Mouse (Mus musculus): ENCODE data around the gene Ctrb1. TPM values are rescaled to one million over a fixed set of nuclear protein-coding genes. Genes with fewer than 3 reads are reported as not detected.

The Ctrb1 gene
- total RNA-seq, 2 experiments from 2014 or later, result not detected

Small RNA genes within 50 kb of the gene (microRNA-seq; reads per million reads assigned to microRNA genes)
- gene Mir7076, result 0 reads per million in 2 experiments

Other genes starting within 250 kb of the Ctrb1 start
- gene Wdr59, start 168.9 kb downstream of the Ctrb1 start, total RNA-seq (2021), result 10 to 100 TPM; 26.6 to 28.3 TPM
- gene Znrf1, start 154.9 kb downstream of the Ctrb1 start, total RNA-seq (2021), result 100 to 1,000 TPM; 116 to 123 TPM
- 1 to 10 TPM; 4.6 to 6.2 TPM for gene Ldhd, start 60.6 kb downstream of the Ctrb1 start, total RNA-seq (2021)
- gene Zfp1, start 47.6 kb downstream of the Ctrb1 start, total RNA-seq (2021), result 10 to 100 TPM; 21.2 to 22.7 TPM
- 10 to 100 TPM; 66.5 to 73.8 TPM for gene Bcar1, start 52.8 kb upstream of the Ctrb1 start, total RNA-seq (2021)
- 10 to 100 TPM; 76.0 to 81.3 TPM for gene Cfdp1, start 163.3 kb upstream of the Ctrb1 start, total RNA-seq (2021)
- 1 to 10 TPM; 3.5 to 4.4 TPM for gene Tmem170, start 185.7 kb upstream of the Ctrb1 start, total RNA-seq (2021)
- under 1 TPM; 0.44 to 0.95 TPM for gene Chst5, start 219.4 kb upstream of the Ctrb1 start, total RNA-seq (2021)
- 1 to 10 TPM; 9.6 to 9.9 TPM for gene Tmem231, start 242.9 kb upstream of the Ctrb1 start, total RNA-seq (2021)
- gene Gabarapl2, start 249.7 kb upstream of the Ctrb1 start, total RNA-seq (2021), result 100 to 1,000 TPM; 219 to 221 TPM

Data from layer of hippocampus, postnatal 14 days (tissue).